Mouse (Mus musculus): ENCODE measurements around the gene Tmem181a. TPM values are rescaled to one million over a fixed set of nuclear protein-coding genes. Genes with fewer than 3 reads are reported as not detected.
"Not testable (repeated sequence)": the region's sequence is repeated elsewhere in the genome, so short reads cannot be mapped to it uniquely, and the experiment has no call there.

Gene Tmem181a
- total RNA-seq (2021): 1 to 10 TPM; 7.3 to 7.8 TPM
- long read RNA-seq, experiment 1, full-length matches to known transcripts: 5 of 10 reads
- long read RNA-seq, experiment 1, partial matches to known transcripts: 0 of 10 reads
- long read RNA-seq, experiment 1, other reads (novel, unspliced or antisense): 5 of 10 reads
- long read RNA-seq, experiment 2, full-length matches to known transcripts: 1 of 1 reads
- long read RNA-seq, experiment 2, partial matches to known transcripts: 0 of 1 reads
- long read RNA-seq, experiment 2, other reads (novel, unspliced or antisense): 0 of 1 reads

- not testable (repeated sequence) for DNase-seq
Observed at GRCm38 (mm10) chr17:6256400-6257069, at the start of gene Tmem181a. Gene Tmem181a (plus strand): TSS chr17:6256860.

- DNase-seq: peak; percentile 42 to 58
Observed at GRCm38 (mm10) chr17:6211721-6212120, 44.9 kb upstream of the Tmem181a start.

GRCm38 (mm10) chr17:6215640-6216039 is 41.0 kb upstream of the Tmem181a start:
- no peak for DNase-seq

- peak; percentile 40 to 62 for DNase-seq
Observed at GRCm38 (mm10) chr17:6216514-6216913, 40.1 kb upstream of the Tmem181a start.

- not testable (repeated sequence) for DNase-seq
Observed at GRCm38 (mm10) chr17:6232633-6233032, 24.0 kb upstream of the Tmem181a start.

GRCm38 (mm10) chr17:6251298-6251697 is 5.4 kb upstream of the Tmem181a start:
- DNase-seq: not testable (repeated sequence)

- not testable (repeated sequence) for DNase-seq
Observed at GRCm38 (mm10) chr17:6257070-6257456, 403 bp downstream of the Tmem181a start.

- DNase-seq: peak; percentile 37 to 55
Observed at GRCm38 (mm10) chr17:6269876-6270831, 13.5 kb downstream of the Tmem181a start.

- DNase-seq: not testable (repeated sequence)
Observed at GRCm38 (mm10) chr17:6270840-6271239, 14.2 kb downstream of the Tmem181a start.

GRCm38 (mm10) chr17:6271970-6272369 is 15.3 kb downstream of the Tmem181a start:
- DNase-seq: not testable (repeated sequence)

GRCm38 (mm10) chr17:6274693-6275092 is 18.0 kb downstream of the Tmem181a start:
- DNase-seq: not testable (repeated sequence)

- DNase-seq: not testable (repeated sequence)
Observed at GRCm38 (mm10) chr17:6279205-6279604, 22.5 kb downstream of the Tmem181a start.

GRCm38 (mm10) chr17:6279772-6280171 is 23.1 kb downstream of the Tmem181a start:
- DNase-seq: not testable (repeated sequence)

GRCm38 (mm10) chr17:6280513-6280912 is 23.9 kb downstream of the Tmem181a start:
- not testable (repeated sequence) for DNase-seq

GRCm38 (mm10) chr17:6283137-6283536 is 26.5 kb downstream of the Tmem181a start:
- DNase-seq: not testable (repeated sequence)

- not testable (repeated sequence) for DNase-seq
Observed at GRCm38 (mm10) chr17:6286169-6286568, 29.5 kb downstream of the Tmem181a start.

GRCm38 (mm10) chr17:6289045-6289444 is 32.4 kb downstream of the Tmem181a start:
- DNase-seq: not testable (repeated sequence)

GRCm38 (mm10) chr17:6293882-6294281 is 37.2 kb downstream of the Tmem181a start:
- not testable (repeated sequence) for DNase-seq

GRCm38 (mm10) chr17:6297060-6297795 is 40.6 kb downstream of the Tmem181a start:
- DNase-seq: not testable (repeated sequence)

- not testable (repeated sequence) for DNase-seq
Observed at GRCm38 (mm10) chr17:6300190-6300863, 43.7 kb downstream of the Tmem181a start.

- DNase-seq: not testable (repeated sequence)
Observed at GRCm38 (mm10) chr17:6304891-6305290, 48.2 kb downstream of the Tmem181a start.
